ENCODE assay signal across 9 mouse cellular contexts in genomic region chr16:28838016-28838415, GRCm38 (mm10).
DNase-seq lines count a peak whose midpoint lies in the region; ATAC-seq lines count a peak whose summit lies in the region.
"Had no signal": no experiment of that assay in that cellular context is flagged by ENCODE, and none has a peak within 500 bp of the region (broad histone marks: within the 10 kb centered on the region; RNA-seq: fewer than 3 reads in every experiment).

No protein-coding gene starts in this region.

- DNase-seq in heart, postnatal 10 days: peak; percentile 57 to 79
- no peak for DNase-seq in heart, postnatal 25 days (ENCODE audit: low spot score)
- peak; percentile 59 for DNase-seq in ES-CJ7 (ENCODE audit: low read depth, low spot score)
- DNase-seq in cerebellum, adult 11-12 months: peak; percentile 41
- peak; percentile 56 for DNase-seq in gastrocnemius, postnatal 10 days
- DNase-seq in layer of hippocampus, postnatal 14 days (ENCODE audit: low spot score in 2 of 2): peak; percentile 68 to 77
- DNase-seq in midbrain, embryonic 14.5 days: peak; percentile 89
- no peak for DNase-seq in c-Kit-positive CD71-positive TER-119-positive erythroid progenitor cells, embryonic 14.5 days (ENCODE audit: low spot score)

- H3K9me3 ChIP-seq in midbrain, embryonic 14.5 days (ENCODE audit: control insufficient read depth, low read length): no peaks in the 10 kb centered on the region
- H3K9me3 ChIP-seq: stomach, embryonic 15.5 days had no signal

- H3K27ac ChIP-seq in midbrain, embryonic 14.5 days (replicated peaks; ENCODE audit: low read depth, low read length): no peak overlapping the region
- H3K27ac ChIP-seq: stomach, embryonic 15.5 days had no signal

- peak; percentile 25; the same call in 1 of the 2 replicates for ATAC-seq in midbrain, embryonic 14.5 days (ENCODE audit: low FRiP score, low TSS enrichment)

- H3K27me3 ChIP-seq in midbrain, embryonic 14.5 days (ENCODE audit: control insufficient read depth, insufficient read depth, low read length): no peaks in the 10 kb centered on the region
- H3K27me3 ChIP-seq: stomach, embryonic 15.5 days had no signal

- intact Hi-C loops in heart, postnatal 10 days (cut with DNase I): loop anchor here (1.0 to 10.0 kb wide), 3 partner anchors 597 to 739 kb away; partner anchors contain the start of gene Opa1
- intact Hi-C loops in heart, postnatal 25 days (cut with DNase I): loop anchor here (1.0 to 10.0 kb wide), 4 partner anchors 195 to 739 kb away; partner anchors contain the start of gene Opa1

- H3K36me3 ChIP-seq in midbrain, embryonic 14.5 days (ENCODE audit: control insufficient read depth, insufficient read depth, low read length): no peaks in the 10 kb centered on the region
- H3K36me3 ChIP-seq: stomach, embryonic 15.5 days had no signal

- H3K4me3 ChIP-seq in midbrain, embryonic 14.5 days (replicated peaks; ENCODE audit: low read depth, low read length): no peak overlapping the region
- H3K4me3 ChIP-seq: stomach, embryonic 15.5 days had no signal

- H3K9ac ChIP-seq in midbrain, embryonic 14.5 days (replicated peaks; ENCODE audit: low read length): no peak overlapping the region
- H3K9ac ChIP-seq: stomach, embryonic 15.5 days had no signal

- no peak overlapping the region for H3K4me2 ChIP-seq in midbrain, embryonic 14.5 days (ENCODE audit: low read length)
- H3K4me2 ChIP-seq: stomach, embryonic 15.5 days had no signal

- H3K4me1 ChIP-seq in midbrain, embryonic 14.5 days (ENCODE audit: control insufficient read depth, insufficient read depth, low read length): peaks cover 17% of the 10 kb centered on the region

- 19% methylated on average over 12 of the region's 12 CpGs for WGBS in midbrain, embryonic 14.5 days

Comparison
In these comparisons a context has a peak if more than half of its experiments do, and no peak if none do; other contexts are left out.
1. DNase-seq: peak in heart, postnatal 10 days (2 of 2), ES-CJ7 (single experiment), cerebellum, adult 11-12 months (single experiment), gastrocnemius, postnatal 10 days (single experiment), layer of hippocampus, postnatal 14 days (2 of 2) and midbrain, embryonic 14.5 days (single experiment); none in heart, postnatal 25 days (single experiment) and c-Kit-positive CD71-positive TER-119-positive erythroid progenitor cells, embryonic 14.5 days (single experiment).